Mouse (Mus musculus) left cerebral cortex, adult 18-20 months (tissue): Measurements from ENCODE around the gene Lsm2. TPM values are rescaled to one million over a fixed set of nuclear protein-coding genes. Genes with fewer than 3 reads are reported as not detected.
"Not testable (repeated sequence)": the region's sequence is repeated elsewhere in the genome, so short reads cannot be mapped to it uniquely, and the experiment has no call there.

Experiments
- DNase-seq, 2 experiments: peaks; one replicate each; pipeline ENCODE4 v3.0.0; 2021 to 2022; ENCODE audit warnings: low spot score in 2 of 2, mixed read lengths in 1 of 2
- long read RNA-seq, 2 experiments: library from polyadenylated mRNA; stranded (forward); transcript quantifications; one replicate each; pipeline ENCODE4 v2.0.0; 2021
- total RNA-seq, 2 experiments: library from RNA; stranded (reverse); gene quantifications; 2 replicates each; pipeline ENCODE4 v1.2.3; 2021

Gene Lsm2
- 10 to 100 TPM; 13.9 to 15.5 TPM for total RNA-seq
- long read RNA-seq, experiment 1, transcript Lsm2-202 (5 exons, 840 nt), result major isoform, 14 of 17 reads
- long read RNA-seq, experiment 1, partial matches to known transcripts, result 0 of 17 reads
- long read RNA-seq, experiment 1, other reads (novel, unspliced or antisense), result 1 of 17 reads
- long read RNA-seq, experiment 2, transcript Lsm2-202 (5 exons, 840 nt), result major isoform, 16 of 17 reads
- long read RNA-seq, experiment 2, partial matches to known transcripts, result 0 of 17 reads
- long read RNA-seq, experiment 2, other reads (novel, unspliced or antisense), result 0 of 17 reads

DNA sequence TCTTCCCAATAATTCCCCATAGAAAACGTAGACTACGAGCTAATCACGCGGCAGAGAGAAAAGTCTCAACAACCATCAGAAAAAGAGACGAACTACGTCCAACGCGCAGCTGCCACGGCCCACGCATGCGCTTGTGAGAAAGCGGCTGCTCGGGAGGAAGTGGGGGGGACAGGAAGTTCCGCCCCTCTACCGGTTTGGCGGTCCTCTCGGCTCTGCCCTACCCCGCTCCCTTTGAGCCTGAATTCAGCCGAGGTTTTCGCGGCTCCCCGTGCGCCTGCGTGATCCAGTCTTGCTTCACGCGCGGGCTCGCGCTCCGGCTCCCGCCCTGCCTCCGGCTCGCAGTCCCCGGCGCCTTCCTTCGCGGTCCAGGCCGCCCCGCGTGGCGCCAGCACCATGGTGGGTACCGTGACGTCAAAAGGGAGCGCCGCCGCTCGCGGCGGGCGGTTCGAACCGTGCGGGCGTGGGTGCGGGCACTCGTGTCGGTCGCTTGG lies at the start of gene Lsm2:
Lsm2 (plus strand) TSS at position 173 of the 491 bp plus-strand sequence.
- DNase-seq, result peak; percentile 89 to 93

- DNase-seq, result no peak
Measured at GRCm38 (mm10) chr17:34932287-34932686, 49.4 kb upstream of the Lsm2 start.

DNA sequence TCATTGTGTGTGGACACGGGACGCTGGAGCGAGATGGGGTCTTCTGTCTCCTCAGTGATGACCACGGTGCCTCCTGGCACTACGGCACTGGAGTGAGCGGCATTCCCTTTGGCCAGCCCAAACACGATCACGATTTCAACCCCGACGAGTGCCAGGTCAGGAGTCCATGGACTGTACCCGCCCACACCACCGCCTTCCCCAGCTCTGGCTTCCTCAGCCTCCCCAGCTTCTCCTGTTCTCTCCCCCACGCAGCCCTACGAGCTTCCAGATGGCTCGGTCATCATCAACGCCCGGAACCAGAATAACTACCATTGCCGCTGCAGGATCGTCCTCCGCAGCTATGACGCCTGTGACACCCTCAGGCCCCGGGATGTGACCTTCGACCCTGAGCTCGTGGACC lies 47.6 kb upstream of the Lsm2 start:
- DNase-seq, result peak; percentile 38 to 48

- DNase-seq, result no peak
Measured at GRCm38 (mm10) chr17:34934830-34935229, 46.8 kb upstream of the Lsm2 start.

DNA sequence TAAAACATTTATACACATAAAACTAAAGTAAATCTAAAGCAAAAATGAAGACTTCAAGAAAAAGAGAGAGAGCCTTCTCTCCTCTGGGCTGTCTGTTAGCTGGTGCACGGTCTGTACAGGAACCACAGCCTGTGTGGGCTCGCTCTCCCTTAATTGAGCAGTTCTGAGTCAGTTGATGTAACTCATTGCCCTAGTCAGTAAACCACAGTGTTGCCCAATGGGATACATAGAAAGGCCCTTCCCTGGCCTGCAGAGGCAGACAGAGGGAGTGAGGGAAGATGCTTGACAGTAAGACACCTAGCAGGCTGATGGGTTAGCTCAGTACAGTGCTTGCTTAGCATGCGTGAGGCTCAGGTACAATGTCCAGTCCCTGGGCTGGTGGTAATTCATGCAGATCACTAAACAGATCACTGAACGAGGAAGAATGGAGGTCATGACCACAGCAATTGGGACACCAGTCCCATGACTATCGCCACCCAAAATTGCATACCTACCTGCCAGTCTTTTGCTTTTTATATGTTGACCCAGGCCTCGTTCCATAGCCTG lies 43.6 kb upstream of the Lsm2 start:
- DNase-seq, result no peak

GRCm38 (mm10) chr17:34941344-34942041 lies 40.2 kb upstream of the Lsm2 start:
- DNase-seq, result no peak

DNA sequence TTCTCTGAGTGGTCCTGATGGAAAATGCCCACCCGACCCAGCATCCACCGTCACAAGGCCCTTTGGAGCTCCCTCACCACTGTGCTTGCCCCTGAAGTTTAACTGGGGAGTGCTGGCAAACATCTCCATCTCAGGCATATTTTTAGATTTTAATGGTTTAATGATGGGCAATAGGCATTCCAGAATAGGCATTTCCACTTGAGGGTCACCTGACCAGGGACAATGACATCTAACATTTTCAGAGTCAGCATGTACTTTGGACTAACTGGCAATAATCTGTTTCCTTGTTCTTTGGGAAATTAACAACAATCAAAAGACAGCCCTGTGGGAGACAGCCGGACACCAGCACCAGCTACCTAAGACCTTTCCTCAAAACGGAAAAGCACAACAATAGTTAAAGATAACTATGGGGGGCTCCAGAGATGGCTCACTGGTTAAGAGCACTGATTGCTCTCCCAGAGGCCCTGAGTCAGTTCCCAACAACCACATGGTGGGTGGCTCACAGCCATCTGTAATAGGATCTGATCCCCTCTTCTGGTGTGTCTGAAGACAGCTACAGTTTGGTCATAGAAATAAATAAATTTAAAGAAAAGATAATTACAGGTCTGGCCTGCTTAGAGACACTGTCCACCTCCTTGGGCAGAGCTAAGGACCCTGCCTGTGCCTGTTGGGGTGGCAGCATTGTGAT lies 38.4 kb upstream of the Lsm2 start:
- DNase-seq, result no peak

DNA sequence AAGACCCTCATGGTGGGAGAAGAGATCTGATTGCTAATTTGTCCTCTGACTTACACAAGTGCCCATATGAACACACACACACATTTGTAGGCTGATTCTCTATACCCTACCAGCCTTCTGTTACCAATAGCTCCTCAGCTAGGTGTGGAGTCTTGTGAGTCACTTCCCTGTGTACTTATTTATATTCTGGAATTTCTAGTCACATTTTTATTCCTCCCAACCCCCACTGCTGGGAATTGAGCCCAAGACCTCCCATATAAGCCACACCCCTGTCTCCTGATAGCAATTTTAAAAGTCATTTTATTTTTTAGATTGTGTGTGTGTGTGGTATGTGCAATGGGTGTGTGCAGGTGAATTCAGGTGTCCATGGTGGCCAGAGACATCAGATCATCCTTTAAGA lies 37.3 kb upstream of the Lsm2 start:
- DNase-seq, result no peak

- no peak for DNase-seq
Measured at GRCm38 (mm10) chr17:34946486-34947140, 35.0 kb upstream of the Lsm2 start.

DNA sequence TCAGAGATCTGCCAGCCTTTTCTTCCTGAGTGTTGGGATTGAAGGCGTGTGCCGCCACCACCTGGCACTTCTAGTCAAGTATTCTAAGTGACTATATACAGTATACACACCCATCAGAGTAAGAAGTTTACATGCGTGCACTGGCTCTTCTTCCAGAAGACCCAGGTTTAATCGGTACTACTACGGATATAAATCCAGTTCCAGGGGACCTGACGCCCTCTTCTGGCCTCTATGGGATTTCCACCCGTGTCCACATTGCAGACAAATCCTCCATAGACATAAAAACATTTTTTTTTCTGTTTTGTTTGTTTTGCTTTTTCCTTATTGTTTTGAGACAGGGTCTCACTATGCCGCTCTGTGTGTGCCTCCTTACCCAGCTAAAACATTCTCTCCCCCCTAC lies 34.1 kb upstream of the Lsm2 start:
- no peak for DNase-seq

GRCm38 (mm10) chr17:34948721-34949552 lies 32.7 kb upstream of the Lsm2 start:
- DNase-seq, result not testable (repeated sequence)

DNA sequence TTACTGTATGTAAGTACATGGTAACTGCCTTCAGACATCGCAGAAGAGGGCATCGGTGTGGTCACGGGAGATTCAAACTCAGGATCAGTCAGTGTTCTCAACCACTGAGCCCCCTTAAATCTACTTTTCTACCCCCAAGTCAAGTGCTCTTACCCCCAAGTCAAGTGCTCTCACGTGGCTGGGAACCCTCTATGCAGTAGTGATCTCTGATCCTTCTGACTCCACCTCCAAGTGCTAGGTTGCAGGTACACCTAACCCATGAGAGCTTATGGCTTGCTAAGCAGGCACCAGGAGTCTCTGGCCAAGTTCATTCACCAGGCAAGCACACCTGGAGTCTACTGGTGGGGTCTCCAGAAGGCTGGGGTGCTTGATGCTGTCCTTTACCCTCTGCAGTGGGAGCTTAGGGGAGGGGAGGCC lies 32.1 kb upstream of the Lsm2 start:
- no peak for DNase-seq

DNA sequence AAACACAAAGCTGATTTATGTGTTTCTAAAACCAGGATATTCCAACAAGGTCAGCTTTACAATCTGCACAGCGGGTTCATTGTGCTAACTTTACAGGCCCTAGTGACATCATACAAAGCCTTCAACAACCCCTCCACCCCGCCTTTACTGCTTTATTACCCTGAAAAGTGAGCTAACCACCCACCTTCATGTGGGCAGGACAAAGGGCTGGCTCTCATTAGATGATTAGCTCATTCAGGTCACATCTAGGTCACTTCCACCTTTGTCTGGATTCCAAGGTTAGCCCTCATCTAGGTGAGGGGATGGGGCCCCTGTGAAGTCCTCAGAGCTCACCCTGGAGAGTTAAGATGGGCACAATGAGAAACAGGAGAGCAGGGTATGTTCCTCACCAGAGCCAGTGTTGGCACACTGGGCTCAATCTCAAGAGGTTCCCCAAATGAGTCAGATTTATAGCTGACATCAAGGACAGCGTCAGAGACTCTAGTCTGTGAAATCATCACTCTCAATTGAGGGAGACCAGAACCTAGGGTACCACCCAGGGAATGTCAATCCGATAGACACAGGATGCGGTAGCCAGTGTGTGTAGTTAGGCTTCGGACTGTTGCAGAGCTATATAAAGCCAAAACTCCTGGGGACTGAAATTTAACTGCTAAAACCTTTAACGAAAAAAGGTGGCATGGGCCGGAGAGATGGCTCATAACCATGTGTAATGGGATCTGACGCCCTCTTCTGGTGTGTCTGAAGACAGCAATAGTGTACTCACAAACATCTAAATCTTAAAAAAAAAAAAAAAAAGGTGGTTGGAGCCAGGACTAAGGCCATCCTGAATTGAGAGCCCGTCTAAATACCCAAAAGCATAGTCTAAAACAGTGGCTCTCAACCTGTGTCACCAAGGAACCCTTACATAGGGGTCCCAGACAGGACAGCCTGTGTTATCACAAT lies 30.9 kb upstream of the Lsm2 start:
- DNase-seq, result no peak

DNA sequence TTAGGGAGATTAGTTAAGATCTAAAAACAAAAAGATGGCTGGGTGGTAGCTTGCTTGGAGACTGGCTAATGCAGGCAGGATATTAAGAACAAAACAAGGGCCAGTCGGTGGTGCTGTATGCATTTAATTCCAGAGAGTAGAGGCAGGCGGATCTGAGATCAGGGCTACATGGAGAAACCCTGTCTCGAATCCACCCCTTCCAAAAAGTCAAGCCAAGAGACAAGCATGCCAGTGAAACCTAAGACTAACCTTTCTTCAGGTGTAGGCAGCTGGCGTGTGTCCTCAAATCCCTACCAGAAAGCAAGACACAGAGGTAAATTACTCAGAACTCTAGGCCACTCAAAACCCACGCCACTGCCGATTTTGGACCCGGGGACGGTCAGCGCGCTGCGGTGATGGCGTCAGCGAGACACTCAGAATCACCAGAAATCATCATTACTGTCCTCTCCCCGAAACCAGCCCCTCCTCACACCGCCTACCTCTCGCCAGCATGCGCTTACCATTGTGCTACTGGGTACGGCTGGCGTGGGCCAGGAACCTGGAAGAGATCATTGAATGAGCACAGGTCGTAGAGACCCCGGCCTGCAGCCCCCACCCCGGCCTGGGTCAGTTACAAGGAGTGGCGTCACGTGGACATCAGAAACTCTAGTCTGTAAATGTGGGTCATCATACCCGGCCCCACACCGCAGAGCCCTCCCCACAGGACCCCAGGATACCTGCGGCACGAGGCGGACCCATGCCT lies 29.9 kb upstream of the Lsm2 start:
- DNase-seq, result peak; percentile 37 to 45

- peak; percentile 63 to 64 for DNase-seq
Measured at GRCm38 (mm10) chr17:34952378-34953040, 29.2 kb upstream of the Lsm2 start.

DNA sequence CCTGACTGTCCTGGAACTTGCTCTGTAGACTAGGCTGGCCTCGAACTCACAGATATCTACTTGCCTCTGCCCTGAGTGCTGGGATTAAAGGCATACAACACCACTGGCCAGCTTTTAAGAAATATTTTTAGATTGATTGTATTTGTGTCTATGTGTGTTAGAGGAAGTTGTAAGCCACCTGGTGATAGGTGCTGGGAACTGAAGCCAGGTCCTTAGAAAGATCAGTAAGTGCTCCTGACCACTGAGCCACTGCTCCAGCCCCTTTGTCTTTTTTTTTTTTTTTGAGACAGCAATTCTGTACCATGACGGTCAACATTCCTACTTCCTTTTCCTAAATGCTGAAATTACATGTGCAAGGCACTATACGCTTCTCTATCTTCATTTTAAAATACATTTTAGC lies 28.4 kb upstream of the Lsm2 start:
- DNase-seq, result no peak

- DNase-seq, result no peak
Measured at GRCm38 (mm10) chr17:34953904-34954303, 27.8 kb upstream of the Lsm2 start.

DNA sequence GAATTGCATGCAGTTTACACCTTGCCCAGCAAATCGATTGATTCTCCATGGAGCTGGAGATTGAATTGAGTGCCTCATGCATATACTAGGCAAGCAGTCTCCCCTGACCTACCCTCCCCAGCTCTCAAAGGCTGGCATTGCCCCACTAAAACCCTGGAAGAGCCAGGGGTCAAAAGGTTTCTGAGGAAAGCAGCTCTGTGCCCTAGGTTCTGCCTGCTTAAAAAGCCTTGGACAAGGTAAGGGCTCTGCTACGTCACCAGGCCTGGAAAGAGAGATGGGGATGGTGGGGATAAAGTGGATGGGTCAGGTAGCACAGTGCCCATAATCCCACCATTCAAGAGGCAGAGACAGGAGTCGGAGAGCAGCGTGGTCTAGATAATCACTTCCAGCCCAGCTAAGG lies 26.8 kb upstream of the Lsm2 start:
- DNase-seq, result no peak
